Comparison of ENCODE assay signal across 22 mouse cellular contexts in genomic region chr11:115997662-115998061, GRCm38 (mm10). TPM values are rescaled to one million over a fixed set of nuclear protein-coding genes. Genes with fewer than 3 reads are reported as not detected.
"Had no signal": no experiment of that assay in that cellular context is flagged by ENCODE, and none has a peak within 500 bp of the region (broad histone marks: within the 10 kb centered on the region; RNA-seq: fewer than 3 reads in every experiment).

No protein-coding gene starts in this region.

- ATAC-seq: liver, postnatal 0 days; lung, postnatal 0 days; midbrain, embryonic 13.5 days had no signal

- H3K4me1 ChIP-seq: limb, embryonic 12.5 days had no signal

- H3K4me2 ChIP-seq: limb, embryonic 12.5 days; limb, embryonic 15.5 days; liver, embryonic 11.5 days; lung, embryonic 14.5 days; midbrain, embryonic 13.5 days; neural tube, embryonic 13.5 days had no signal

- H3K27ac ChIP-seq: limb, embryonic 12.5 days; limb, embryonic 15.5 days; liver, embryonic 14.5 days; macrophage; midbrain, embryonic 13.5 days; neural tube, embryonic 13.5 days; stomach, postnatal 0 days had no signal

- H3K4me3 ChIP-seq: limb, embryonic 12.5 days; limb, embryonic 15.5 days; midbrain, embryonic 13.5 days; myocyte; neural tube, embryonic 13.5 days had no signal

- H3K27me3 ChIP-seq: limb, embryonic 15.5 days had no signal

- H3K9me3 ChIP-seq: limb, embryonic 12.5 days; limb, embryonic 15.5 days; midbrain, embryonic 13.5 days; neural tube, embryonic 13.5 days had no signal

- H3K36me3 ChIP-seq: limb, embryonic 12.5 days; limb, embryonic 15.5 days; midbrain, embryonic 13.5 days; neural tube, embryonic 13.5 days had no signal

- H3K9ac ChIP-seq: limb, embryonic 12.5 days; limb, embryonic 15.5 days; liver, embryonic 14.5 days; liver, postnatal 0 days; lung, embryonic 14.5 days; midbrain, embryonic 13.5 days; neural tube, embryonic 13.5 days had no signal

- DNase-seq: kidney, postnatal 14 days; kidney, postnatal 4 days; left cerebral cortex, postnatal 4 days; liver, postnatal 0 days; lung, embryonic 14.5 days; right cerebral cortex, adult 18-20 months; right cerebral cortex, postnatal 14 days; right cerebral cortex, postnatal 4 days; thymus, adult 2 months; thymus, postnatal 14 days; thymus, postnatal 4 days had no signal

RNA-seq across cellular contexts. Expression of gene Itgb4, which starts 23.2 kb away (rescaled TPM):
- total RNA-seq: monocyte, adult 5-6 weeks had no signal
- polyA plus RNA-seq: macrophage had no signal
